Mouse (Mus musculus): ENCODE results near the gene Tmed5.
"Not testable (repeated sequence)": the region's sequence is repeated elsewhere in the genome, so short reads cannot be mapped to it uniquely, and the experiment has no call there.

GRCm38 (mm10) chr5:108092731-108093130 is 39.7 kb downstream of the Tmed5 start:
- TF ChIP-seq CTCF, EP300 (IDR thresholded peaks at IDR 0.05): not testable (repeated sequence)

All from lung, postnatal 0 days (tissue).